Mouse (Mus musculus): ENCODE measurements around the gene Serpinb9. TPM values are rescaled to one million over a fixed set of nuclear protein-coding genes. Genes with fewer than 3 reads are reported as not detected.

The Serpinb9 gene
- polyA plus RNA-seq, 1 experiment from 2014 or later: 39.7 TPM

GRCm38 (mm10) chr13:32968353-32968984 lies 34.6 kb upstream of the Serpinb9 start:
- H3K27ac ChIP-seq (ENCODE audit: low read length): no peak overlapping the region
- no peak for ATAC-seq (ENCODE audit: low read depth)
- no peaks in the 10 kb centered on the region for H3K9me3 ChIP-seq (ENCODE audit: control insufficient read depth, low read length)
- H3K4me2 ChIP-seq (ENCODE audit: low read depth, low read length): no peak overlapping the region
- H3K4me3 ChIP-seq (ENCODE audit: low read length): no peak overlapping the region
- H3K4me1 ChIP-seq (replicated peaks; ENCODE audit: control insufficient read depth, insufficient read depth, low read length): peaks cover 13% of the 10 kb centered on the region
- peaks cover 6% of the 10 kb centered on the region; the same call in 1 of the 2 replicates for H3K36me3 ChIP-seq (ENCODE audit: control insufficient read depth, insufficient read depth, low read length)
- no peak overlapping the region for H3K9ac ChIP-seq (ENCODE audit: low read length)
- no peaks in the 10 kb centered on the region for H3K27me3 ChIP-seq (ENCODE audit: control insufficient read depth, insufficient read depth, low read depth, low read length)
- WGBS: 73% methylated on average over 5 of the region's 5 CpGs

GRCm38 (mm10) chr13:32968996-32969640 lies 33.9 kb upstream of the Serpinb9 start:
- WGBS: 63% methylated on average over 4 of the region's 4 CpGs
- no peak for ATAC-seq (ENCODE audit: low read depth)
- Histone ChIP-seq H3K27ac (ENCODE audit: low read length) (no peak overlapping the region), H3K36me3 (ENCODE audit: control insufficient read depth, insufficient read depth, low read length) (peaks cover 6% of the 10 kb centered on the region; the same call in 1 of the 2 replicates), H3K4me2 (ENCODE audit: low read depth, low read length) (no peak overlapping the region), H3K4me1 (replicated peaks; ENCODE audit: control insufficient read depth, insufficient read depth, low read length) (peaks cover 7% of the 10 kb centered on the region), H3K9ac (ENCODE audit: low read length) (no peak overlapping the region), H3K27me3 (ENCODE audit: control insufficient read depth, insufficient read depth, low read depth, low read length) (no peaks in the 10 kb centered on the region), H3K9me3 (ENCODE audit: control insufficient read depth, low read length) (no peaks in the 10 kb centered on the region), H3K4me3 (ENCODE audit: low read length) (no peak overlapping the region)

- ATAC-seq (ENCODE audit: low read depth): no peak
- peaks cover 6% of the 10 kb centered on the region; the same call in 1 of the 2 replicates for H3K36me3 ChIP-seq (ENCODE audit: control insufficient read depth, insufficient read depth, low read length)
- WGBS: 84% methylated on average over 1 of the region's 1 CpGs
- no peaks in the 10 kb centered on the region for H3K27me3 ChIP-seq (ENCODE audit: control insufficient read depth, insufficient read depth, low read depth, low read length)
- H3K4me3 ChIP-seq (ENCODE audit: low read length): no peak overlapping the region
- H3K4me1 ChIP-seq (replicated peaks; ENCODE audit: control insufficient read depth, insufficient read depth, low read length): peaks cover 5% of the 10 kb centered on the region
- H3K9me3 ChIP-seq (ENCODE audit: control insufficient read depth, low read length): no peaks in the 10 kb centered on the region
- H3K4me2 ChIP-seq (ENCODE audit: low read depth, low read length): no peak overlapping the region
- no peak overlapping the region for H3K9ac ChIP-seq (ENCODE audit: low read length)
- no peak overlapping the region for H3K27ac ChIP-seq (ENCODE audit: low read length)
Observed at GRCm38 (mm10) chr13:32969641-32970040, 33.4 kb upstream of the Serpinb9 start.

- H3K4me2 ChIP-seq (ENCODE audit: low read depth, low read length): no peak overlapping the region
- 88% methylated on average over 3 of the region's 3 CpGs for WGBS
- peaks cover 11% of the 10 kb centered on the region for H3K4me1 ChIP-seq (replicated peaks; ENCODE audit: control insufficient read depth, insufficient read depth, low read length)
- no peak overlapping the region for H3K4me3 ChIP-seq (ENCODE audit: low read length)
- no peak overlapping the region for H3K27ac ChIP-seq (ENCODE audit: low read length)
- no peak overlapping the region for H3K9ac ChIP-seq (ENCODE audit: low read length)
- no peak for ATAC-seq (ENCODE audit: low read depth)
- H3K9me3 ChIP-seq (ENCODE audit: control insufficient read depth, low read length): no peaks in the 10 kb centered on the region
- no peaks in the 10 kb centered on the region for H3K27me3 ChIP-seq (ENCODE audit: control insufficient read depth, insufficient read depth, low read depth, low read length)
- peaks cover 6% of the 10 kb centered on the region; the same call in 1 of the 2 replicates for H3K36me3 ChIP-seq (ENCODE audit: control insufficient read depth, insufficient read depth, low read length)
Observed at GRCm38 (mm10) chr13:32970776-32971175, 32.3 kb upstream of the Serpinb9 start.

GRCm38 (mm10) chr13:32974268-32974667 lies 28.8 kb upstream of the Serpinb9 start:
- peaks cover 17% of the 10 kb centered on the region for H3K36me3 ChIP-seq (ENCODE audit: control insufficient read depth, insufficient read depth, low read length)

DNA sequence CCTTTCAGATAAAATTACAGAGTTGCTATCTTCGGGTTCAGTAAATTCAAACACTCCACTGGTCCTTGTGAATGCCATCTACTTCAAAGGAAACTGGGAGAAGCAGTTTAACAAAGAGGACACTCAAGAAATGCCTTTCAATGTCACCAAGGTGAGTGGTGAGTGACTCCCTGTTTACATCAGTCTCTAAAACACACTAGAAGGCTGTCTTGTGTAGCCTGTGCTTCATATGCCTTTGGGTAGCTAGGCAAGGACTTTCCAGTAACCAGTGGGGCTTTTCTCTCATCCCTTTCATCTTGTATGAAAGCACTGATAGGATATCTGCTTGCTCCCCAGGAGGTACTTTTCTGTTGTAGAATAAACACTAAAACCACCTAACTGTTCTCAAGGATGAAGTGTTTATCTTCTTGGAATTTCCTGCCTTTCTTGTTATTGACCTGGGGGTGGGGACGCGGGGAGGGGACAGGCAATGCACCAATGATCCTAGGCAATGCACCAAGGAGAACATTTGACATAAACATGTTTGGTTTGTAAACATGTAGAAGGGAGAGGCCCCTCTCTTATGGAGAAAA lies 28.1 kb upstream of the Serpinb9 start:
- 24% methylated on average over 3 of the region's 3 CpGs for WGBS
- Histone ChIP-seq H3K27ac (ENCODE audit: low read length) (peak overlapping the region; percentile 69), H3K4me1 (replicated peaks; ENCODE audit: control insufficient read depth, insufficient read depth, low read length) (peaks cover 7% of the 10 kb centered on the region; the same call in 1 of the 2 replicates), H3K36me3 (ENCODE audit: control insufficient read depth, insufficient read depth, low read length) (peaks cover 17% of the 10 kb centered on the region), H3K4me3 (ENCODE audit: low read length) (no peak overlapping the region), H3K9ac (ENCODE audit: low read length) (no peak overlapping the region), H3K27me3 (ENCODE audit: control insufficient read depth, insufficient read depth, low read depth, low read length) (no peaks in the 10 kb centered on the region), H3K4me2 (ENCODE audit: low read depth, low read length) (no peak overlapping the region), H3K9me3 (ENCODE audit: control insufficient read depth, low read length) (no peaks in the 10 kb centered on the region)
- ATAC-seq (ENCODE audit: low read depth): peak; percentile 79

More at GRCm38 (mm10) chr13:32974268-32974667, 28.8 kb upstream of the Serpinb9 start:
- peak; percentile 82 for ATAC-seq (ENCODE audit: low read depth)
- no peaks in the 10 kb centered on the region for H3K9me3 ChIP-seq (ENCODE audit: control insufficient read depth, low read length)
- no peaks in the 10 kb centered on the region for H3K27me3 ChIP-seq (ENCODE audit: control insufficient read depth, insufficient read depth, low read depth, low read length)
- no peak overlapping the region for H3K4me2 ChIP-seq (ENCODE audit: low read depth, low read length)
- no peak overlapping the region for H3K9ac ChIP-seq (ENCODE audit: low read length)
- H3K4me1 ChIP-seq (replicated peaks; ENCODE audit: control insufficient read depth, insufficient read depth, low read length): peaks cover 7% of the 10 kb centered on the region; the same call in 1 of the 2 replicates
- H3K27ac ChIP-seq (ENCODE audit: low read length): peak overlapping the region; percentile 34
- no peak overlapping the region for H3K4me3 ChIP-seq (ENCODE audit: low read length)
- 63% methylated on average over 2 of the region's 2 CpGs for WGBS

DNA sequence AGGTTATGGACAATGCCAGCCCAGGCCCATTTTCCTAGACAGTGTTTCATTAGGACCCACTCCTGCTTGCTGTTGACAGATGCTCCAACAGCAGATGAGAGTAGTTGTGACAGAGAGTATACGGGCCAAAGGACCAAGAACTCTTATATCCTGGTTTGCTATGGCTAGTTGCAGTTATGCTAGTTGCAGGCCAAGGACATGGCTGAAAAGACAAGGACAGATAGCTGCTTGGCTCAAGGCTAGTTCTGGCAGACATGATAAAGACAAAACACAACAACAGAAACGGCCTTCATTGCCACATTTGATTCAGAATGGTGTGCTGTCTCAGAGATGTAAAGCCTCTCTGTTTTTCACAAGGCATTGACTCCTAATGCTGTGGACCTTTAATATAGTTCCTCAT lies 27.3 kb upstream of the Serpinb9 start:
- 35% methylated on average over 2 of the region's 2 CpGs for WGBS
- H3K9me3 ChIP-seq (ENCODE audit: control insufficient read depth, low read length): no peaks in the 10 kb centered on the region
- peak overlapping the region; percentile 53 for H3K27ac ChIP-seq (ENCODE audit: low read length)
- H3K9ac ChIP-seq (ENCODE audit: low read length): no peak overlapping the region
- peaks cover 17% of the 10 kb centered on the region for H3K36me3 ChIP-seq (ENCODE audit: control insufficient read depth, insufficient read depth, low read length)
- peaks cover 7% of the 10 kb centered on the region; the same call in 1 of the 2 replicates for H3K4me1 ChIP-seq (replicated peaks; ENCODE audit: control insufficient read depth, insufficient read depth, low read length)
- no peak overlapping the region for H3K4me3 ChIP-seq (ENCODE audit: low read length)
- H3K4me2 ChIP-seq (ENCODE audit: low read depth, low read length): no peak overlapping the region
- H3K27me3 ChIP-seq (ENCODE audit: control insufficient read depth, insufficient read depth, low read depth, low read length): no peaks in the 10 kb centered on the region
- ATAC-seq (ENCODE audit: low read depth): no peak

- ATAC-seq (ENCODE audit: low read depth): no peak
- Histone ChIP-seq H3K9ac (ENCODE audit: low read length) (no peak overlapping the region), H3K9me3 (ENCODE audit: control insufficient read depth, low read length) (no peaks in the 10 kb centered on the region), H3K27me3 (ENCODE audit: control insufficient read depth, insufficient read depth, low read depth, low read length) (no peaks in the 10 kb centered on the region), H3K36me3 (ENCODE audit: control insufficient read depth, insufficient read depth, low read length) (peaks cover 6% of the 10 kb centered on the region), H3K4me3 (ENCODE audit: low read length) (no peak overlapping the region), H3K4me2 (ENCODE audit: low read depth, low read length) (no peak overlapping the region), H3K27ac (ENCODE audit: low read length) (no peak overlapping the region), H3K4me1 (replicated peaks; ENCODE audit: control insufficient read depth, insufficient read depth, low read length) (no peaks in the 10 kb centered on the region)
- WGBS: 75% methylated on average over 4 of the region's 4 CpGs
Observed at GRCm38 (mm10) chr13:32982556-32983042, 20.5 kb upstream of the Serpinb9 start.

DNA sequence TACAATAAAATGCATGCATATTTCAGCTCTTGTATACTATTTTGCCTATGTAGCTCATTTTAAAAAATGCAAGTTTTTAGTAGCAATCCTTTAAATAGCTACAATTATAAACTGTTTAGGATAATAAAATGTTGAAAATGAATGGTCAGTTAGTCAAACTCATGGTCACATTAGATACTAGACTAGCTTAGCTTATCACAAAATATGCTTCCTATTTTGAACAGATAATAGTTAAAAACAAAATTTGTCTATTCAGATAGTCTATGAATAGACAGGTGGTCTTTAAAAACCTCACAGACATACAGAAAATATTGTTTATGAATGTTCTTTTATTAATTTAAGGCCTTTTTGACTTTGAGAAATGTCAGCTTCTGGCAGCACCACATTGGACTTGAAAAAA lies 16.8 kb upstream of the Serpinb9 start:
- no peak for ATAC-seq (ENCODE audit: low read depth)
- Histone ChIP-seq H3K4me2 (ENCODE audit: low read depth, low read length) (no peak overlapping the region), H3K27ac (ENCODE audit: low read length) (no peak overlapping the region)

More for the DNA sequence above, 16.8 kb upstream of the Serpinb9 start:
- Histone ChIP-seq H3K9me3 (ENCODE audit: control insufficient read depth, low read length) (no peaks in the 10 kb centered on the region), H3K4me1 (replicated peaks; ENCODE audit: control insufficient read depth, insufficient read depth, low read length) (no peaks in the 10 kb centered on the region), H3K9ac (ENCODE audit: low read length) (no peak overlapping the region), H3K27me3 (ENCODE audit: control insufficient read depth, insufficient read depth, low read depth, low read length) (no peaks in the 10 kb centered on the region), H3K4me3 (ENCODE audit: low read length) (no peak overlapping the region), H3K36me3 (ENCODE audit: control insufficient read depth, insufficient read depth, low read length) (no peaks in the 10 kb centered on the region)
